Mouse (Mus musculus) spleen, postnatal 0 days (tissue): ENCODE data around the gene Ppp6r1. TPM values are rescaled to one million over a fixed set of nuclear protein-coding genes. Genes with fewer than 3 reads are reported as not detected.

ENCODE experiments used
- polyA plus RNA-seq: library from polyadenylated mRNA; unstranded; fragments of >200 nt; fragmentation: Nextera tagmentation; extraction: Ambion mirVana; gene quantifications from 2 replicates; pipeline ENCODE4 v1.2.1, GENCODE M21; 2015

Gene Ppp6r1
- 9.6 and 9.8 TPM in 2 replicates for polyA plus RNA-seq

DNA sequence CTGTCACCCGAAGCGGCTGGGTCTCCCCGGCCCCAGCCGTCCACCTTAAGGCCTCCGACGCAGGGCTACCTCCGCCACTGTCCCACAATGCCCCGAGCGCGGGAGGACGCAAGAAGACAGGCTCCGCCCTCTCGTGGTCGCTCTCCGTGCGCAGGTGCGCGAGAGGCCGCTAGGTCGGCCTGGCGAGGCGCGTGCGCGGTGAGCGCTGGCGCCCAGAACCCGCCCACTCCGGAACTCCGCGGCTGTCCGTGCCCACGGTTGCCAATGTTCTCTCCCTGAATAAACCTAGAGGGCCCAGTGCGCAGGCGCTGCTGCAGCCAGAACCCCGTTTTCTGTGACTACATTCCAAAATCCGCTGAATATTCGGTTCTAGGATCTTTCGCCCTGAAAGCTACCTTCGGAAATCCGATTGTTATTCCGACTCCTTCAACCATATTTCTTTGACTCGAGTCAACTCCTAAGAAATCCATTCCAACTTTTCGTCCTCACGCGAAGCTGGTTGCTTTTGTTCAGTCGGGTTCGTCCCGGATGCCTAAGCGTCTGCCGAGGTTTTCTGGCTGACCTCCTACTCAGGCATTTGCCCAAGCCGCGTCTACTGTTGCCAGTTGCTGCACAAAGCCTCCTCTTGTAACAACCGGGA lies at the start of gene Ppp6r1:
Gene Ppp6r1 (minus strand): TSS at position 108 of the 640 bp plus-strand sequence.

GRCm38 (mm10) chr7:4690387-4690786 lies 31.6 kb upstream of the Ppp6r1 start, which contains the start of gene Brsk1:
Gene Brsk1, plus strand, starts transcription at chr7:4690604.

GRCm38 (mm10) chr7:4684632-4685417 lies 26.0 kb upstream of the Ppp6r1 start, which contains the start of gene Hspbp1:
Gene Hspbp1, minus strand, starts transcription at chr7:4685068.

DNA sequence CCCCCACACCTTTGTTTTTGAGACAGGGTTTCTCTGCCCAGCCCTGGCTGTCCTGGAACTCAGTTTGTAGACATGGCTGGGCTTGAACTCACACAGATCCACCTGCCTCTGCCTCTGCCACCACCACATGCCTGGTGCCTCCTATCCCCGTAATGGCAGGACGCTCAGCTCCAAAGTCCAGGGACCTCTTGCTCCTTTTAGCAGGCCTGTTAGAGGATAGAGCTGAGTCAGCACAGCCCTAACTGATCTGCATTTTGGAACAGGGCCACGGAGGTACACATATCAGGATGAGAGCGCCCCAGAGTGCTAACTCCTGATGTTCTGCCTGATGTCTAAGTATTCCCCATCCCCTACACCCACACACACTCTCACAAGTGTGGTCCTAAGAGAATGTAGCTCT lies 27.8 kb downstream of the Ppp6r1 start, which contains the start of gene Tmem86b:
Gene Tmem86b (minus strand): TSS at position 392 of the 400 bp plus-strand sequence.

DNA sequence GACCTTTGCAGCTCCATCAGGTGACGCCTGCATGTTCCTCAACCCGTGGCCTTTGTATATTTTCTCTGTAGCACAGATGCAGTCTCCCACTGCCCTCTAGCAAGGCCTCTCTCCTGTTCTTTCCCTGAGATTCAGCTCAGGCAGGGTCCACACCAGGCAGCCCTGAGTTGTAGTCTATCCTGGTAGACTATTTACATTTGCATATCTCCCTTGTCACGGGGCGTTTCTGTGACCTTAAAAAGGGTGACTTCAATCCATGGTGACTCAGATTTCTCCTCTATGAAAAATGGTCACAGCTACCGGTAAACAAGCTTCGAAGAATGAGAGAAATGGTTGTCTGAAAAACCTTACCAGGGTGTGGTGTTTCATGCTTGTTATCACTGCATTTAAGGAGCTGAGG lies 54.9 kb downstream of the Ppp6r1 start, which contains the start of gene Ptprh:
Gene Ptprh (minus strand): TSS at position 169 of the 400 bp plus-strand sequence.

Other genes starting within 250 kb of the Ppp6r1 start
- gene Rdh13, start 213.4 kb downstream of the Ppp6r1 start, polyA plus RNA-seq: 8.5 and 10.2 TPM in 2 replicates
- gene Eps8l1, start 198.3 kb downstream of the Ppp6r1 start, polyA plus RNA-seq: 0.36 and 3.4 TPM in 2 replicates
- gene Ppp1r12c, start 157.3 kb downstream of the Ppp6r1 start, polyA plus RNA-seq: 34.4 and 38.5 TPM in 2 replicates
- 8.4 and 12.2 TPM in 2 replicates for gene Tnnt1, start 142.6 kb downstream of the Ppp6r1 start, polyA plus RNA-seq
- gene Tnni3, start 134.8 kb downstream of the Ppp6r1 start, polyA plus RNA-seq: 2.8 and 3.6 TPM in 2 replicates
- gene Dnaaf3, start 126.6 kb downstream of the Ppp6r1 start, polyA plus RNA-seq: 0.29 and 0.36 TPM in 2 replicates
- 0.66 and 1.0 TPM in 2 replicates for gene Syt5, start 111.5 kb downstream of the Ppp6r1 start, polyA plus RNA-seq
- not detected in 2 replicates for gene Ptprh, start 55.0 kb downstream of the Ppp6r1 start, polyA plus RNA-seq
- 12.8 and 16.5 TPM in 2 replicates for gene Tmem86b, start 27.6 kb downstream of the Ppp6r1 start, polyA plus RNA-seq
- 62.4 and 63.5 TPM in 2 replicates for gene Hspbp1, start 26.0 kb upstream of the Ppp6r1 start, polyA plus RNA-seq
- 0.45 and 0.54 TPM in 2 replicates for gene Brsk1, start 31.6 kb upstream of the Ppp6r1 start, polyA plus RNA-seq
- 0.69 and 0.80 TPM in 2 replicates for gene Tmem150b, start 66.2 kb upstream of the Ppp6r1 start, polyA plus RNA-seq
- 65.7 and 81.8 TPM in 2 replicates for gene Kmt5c, start 81.1 kb upstream of the Ppp6r1 start, polyA plus RNA-seq
- gene Cox6b2, start 94.1 kb upstream of the Ppp6r1 start, polyA plus RNA-seq: 157 and 188 TPM in 2 replicates
- not detected in 2 replicates for gene Fam71e2, start 112.3 kb upstream of the Ppp6r1 start, polyA plus RNA-seq
- gene Il11, start 123.8 kb upstream of the Ppp6r1 start, polyA plus RNA-seq: 0.12 and 0.15 TPM in 2 replicates
- gene Tmem190, start 123.9 kb upstream of the Ppp6r1 start, polyA plus RNA-seq: not detected in 2 replicates
- gene Tmem238, start 130.6 kb upstream of the Ppp6r1 start, polyA plus RNA-seq: 22.1 and 25.2 TPM in 2 replicates
- 423 and 433 TPM in 2 replicates for gene Rpl28, start 133.9 kb upstream of the Ppp6r1 start, polyA plus RNA-seq
- gene Ube2s, start 153.6 kb upstream of the Ppp6r1 start, polyA plus RNA-seq: 251 and 289 TPM in 2 replicates
- gene Shisa7, start 185.7 kb upstream of the Ppp6r1 start, polyA plus RNA-seq: 0.04 TPM in 1 of 2 replicates, not detected in the other
- gene Isoc2b, start 211.2 kb upstream of the Ppp6r1 start, polyA plus RNA-seq: 3.9 and 4.3 TPM in 2 replicates
- gene Isoc2a, start 218.1 kb upstream of the Ppp6r1 start, polyA plus RNA-seq: 0.66 and 0.74 TPM in 2 replicates
- gene Gm36210, start 247.5 kb upstream of the Ppp6r1 start, polyA plus RNA-seq: not detected in 2 replicates